Comparison of ENCODE assay signal across 8 mouse cellular contexts in genomic region chr3:45378145-45378544, GRCm38 (mm10). TPM values are rescaled to one million over a fixed set of nuclear protein-coding genes. Genes with fewer than 3 reads are reported as not detected.
A peak's percentile ranks its signal among the peaks of the same experiment; 100 is the strongest.
DNase-seq lines count a peak whose midpoint lies in the region; TF ChIP-seq lines count a peak whose summit lies in the region.

Gene Pcdh10, plus strand, starts transcription at chr3:45378398.

- peak within 1 kb of the TSS; percentile 81 for H3K4me3 ChIP-seq in left cerebral cortex, adult 2 months

- DNase-seq in adrenal gland, postnatal 25 days = peak; percentile 88
- peak; percentile 97 for DNase-seq in embryo, embryonic 10.5 days (ENCODE audit: low spot score)
- peak; percentile 90 for DNase-seq in gastrocnemius, postnatal 25 days
- DNase-seq in induced T-regulatory cell, adult 2 months (ENCODE audit: low read depth) = peak; percentile 16
- DNase-seq in left cerebral cortex, adult 2 months (ENCODE audit: extremely low spot score in 1 of 2, low spot score in 2 of 2) = peak; percentile 98
- peak; percentile 91 for DNase-seq in lung, postnatal 36 days
- peak; percentile 99 for DNase-seq in right cerebral cortex, adult 2 months (ENCODE audit: low spot score in 2 of 2)
- DNase-seq in adipocyte (ENCODE audit: low spot score) = no peak

- no peak for TF ChIP-seq CTCF in left cerebral cortex, adult 2 months (IDR thresholded peaks at IDR 0.05)

- intact Hi-C loops in left cerebral cortex, adult 2 months (cut with DNase I) = loop anchor here (5.0 to 10.0 kb wide), 2 partner anchors 174 to 1617 kb away; no protein-coding TSS in a partner anchor

- peak within 1 kb of the TSS; percentile 92 for H3K27ac ChIP-seq in left cerebral cortex, adult 2 months

RNA-seq across cellular contexts. Expression of gene Pcdh10, which starts in this region (rescaled TPM):
- 2.8 and 6.5 TPM in 2 replicates for total RNA-seq in adrenal gland, postnatal 25 days (2021)
- under 1 TPM; 0.23 to 0.27 TPM for total RNA-seq in gastrocnemius, postnatal 25 days (2021)
- 100 to 1,000 TPM; 201 to 203 TPM for total RNA-seq in left cerebral cortex, adult 2 months (2021)

Comparison
In these comparisons a context has a peak if more than half of its experiments do, and no peak if none do; other contexts are left out.
1. RNA of gene Pcdh10 (total RNA-seq): 201 to 203 TPM in left cerebral cortex, adult 2 months; 2.8 to 6.5 TPM in adrenal gland, postnatal 25 days and 0.23 to 0.27 TPM in gastrocnemius, postnatal 25 days; every median in the first group is over 10 times any median in the second.
2. Peak in DNase-seq in gastrocnemius, postnatal 25 days; RNA of the gene not detected or under 1 TPM.